Mouse (Mus musculus): ENCODE results near the gene Tchhl1. TPM values are rescaled to one million over a fixed set of nuclear protein-coding genes. Genes with fewer than 3 reads are reported as not detected.

Tchhl1 gene
- polyA plus RNA-seq (2012; rRNA removed) (not detected in 2 replicates), polyA plus RNA-seq (2014; fragmentation: Nextera tagmentation; extraction: Ambion mirVana) (not detected in 2 replicates)

GRCm38 (mm10) chr3:93468561-93468960 lies at the start of gene Tchhl1:
Gene Tchhl1, plus strand, starts transcription at chr3:93468754.
- Histone ChIP-seq H3K27ac (no peak within 1 kb of the TSS), H3K4me2 (ENCODE audit: low read depth) (no peak within 1 kb of the TSS), H3K9me3 (ENCODE audit: control insufficient read depth, low read length) (no peaks in the 10 kb centered on the region), H3K4me3 (ENCODE audit: insufficient read depth in 1 of 2, low read depth in 2 of 2, low read length in 2 of 2) (no peak within 1 kb of the TSS), H3K9ac (replicated peaks) (no peak within 1 kb of the TSS), H3K36me3 (replicated peaks; ENCODE audit: control insufficient read depth, insufficient read depth, low read depth) (no peaks in the 10 kb centered on the region), H3K4me1 (replicated peaks; ENCODE audit: control insufficient read depth in 2 of 2, insufficient read depth in 2 of 2, low read length in 1 of 2) (peaks cover 0 to 3% of the 10 kb centered on the region in 2 experiments; a peak in 1 of 4 replicates), H3K27me3 (ENCODE audit: control insufficient read depth, insufficient read depth, low read length) (no peaks in the 10 kb centered on the region)
- WGBS (ENCODE audit: insufficient replicate concordance) = 38% methylated on average over 5 of the region's 5 CpGs
- DNase-seq (ENCODE audit: low read depth in 3 of 3, low spot score in 3 of 3) = no peak
- TF ChIP-seq CTCF (IDR thresholded peaks at IDR 0.05; ENCODE audit: low read depth) (no peak), EP300 (IDR thresholded peaks at IDR 0.05; ENCODE audit: low read depth) (no peak)
- no peak for ATAC-seq (ENCODE audit: insufficient read depth)

GRCm38 (mm10) chr3:93431673-93432072 lies 36.9 kb upstream of the Tchhl1 start:
- Histone ChIP-seq H3K4me3 (ENCODE audit: insufficient read depth in 1 of 2, low read depth in 2 of 2, low read length in 2 of 2) (no peak overlapping the region), H3K9me3 (ENCODE audit: control insufficient read depth, low read length) (no peaks in the 10 kb centered on the region), H3K36me3 (replicated peaks; ENCODE audit: control insufficient read depth, insufficient read depth, low read depth) (no peaks in the 10 kb centered on the region), H3K27me3 (ENCODE audit: control insufficient read depth, insufficient read depth, low read length) (no peaks in the 10 kb centered on the region), H3K4me2 (ENCODE audit: low read depth) (no peak overlapping the region), H3K9ac (replicated peaks) (no peak overlapping the region), H3K4me1 (replicated peaks; ENCODE audit: control insufficient read depth in 2 of 2, insufficient read depth in 2 of 2, low read length in 1 of 2) (no peaks in the 10 kb centered on the region), H3K27ac (no peak overlapping the region)
- WGBS (ENCODE audit: insufficient replicate concordance) = 51% methylated on average over 3 of the region's 3 CpGs
- no peak for DNase-seq (ENCODE audit: low read depth in 3 of 3, low spot score in 3 of 3)
- no peak for ATAC-seq (ENCODE audit: insufficient read depth)
- TF ChIP-seq EP300 (IDR thresholded peaks at IDR 0.05; ENCODE audit: low read depth) = no peak
- TF ChIP-seq CTCF (IDR thresholded peaks at IDR 0.05; ENCODE audit: low read depth) = no peak

GRCm38 (mm10) chr3:93442030-93442429 lies 26.5 kb upstream of the Tchhl1 start, which contains the start of gene Tchh:
Gene Tchh, plus strand, starts transcription at chr3:93442330.
- Histone ChIP-seq H3K36me3 (replicated peaks; ENCODE audit: control insufficient read depth, insufficient read depth, low read depth) (no peaks in the 10 kb centered on the region), H3K9ac (replicated peaks) (no peak within 1 kb of the TSS), H3K4me1 (replicated peaks; ENCODE audit: control insufficient read depth in 2 of 2, insufficient read depth in 2 of 2, low read length in 1 of 2) (no peaks in the 10 kb centered on the region), H3K4me2 (ENCODE audit: low read depth) (no peak within 1 kb of the TSS), H3K27ac (no peak within 1 kb of the TSS), H3K9me3 (ENCODE audit: control insufficient read depth, low read length) (no peaks in the 10 kb centered on the region), H3K27me3 (ENCODE audit: control insufficient read depth, insufficient read depth, low read length) (peaks cover 49% of the 10 kb centered on the region), H3K4me3 (ENCODE audit: insufficient read depth in 1 of 2, low read depth in 2 of 2, low read length in 2 of 2) (no peak within 1 kb of the TSS)
- ATAC-seq (ENCODE audit: insufficient read depth) (no peak), DNase-seq (ENCODE audit: low read depth in 3 of 3, low spot score in 3 of 3) (no peak)
- WGBS (ENCODE audit: insufficient replicate concordance) = 62% methylated on average over 1 of the region's 1 CpGs
- TF ChIP-seq EP300 (IDR thresholded peaks at IDR 0.05; ENCODE audit: low read depth) = no peak
- TF ChIP-seq CTCF (IDR thresholded peaks at IDR 0.05; ENCODE audit: low read depth) = no peak

- Histone ChIP-seq H3K27me3 (ENCODE audit: control insufficient read depth, insufficient read depth, low read length) (peaks cover 59% of the 10 kb centered on the region), H3K9ac (replicated peaks) (no peak overlapping the region)
Observed at GRCm38 (mm10) chr3:93443501-93444101, 25.0 kb upstream of the Tchhl1 start.

GRCm38 (mm10) chr3:93444343-93445164 lies 24.0 kb upstream of the Tchhl1 start:
- H3K4me3 ChIP-seq (ENCODE audit: insufficient read depth in 1 of 2, low read depth in 2 of 2, low read length in 2 of 2) = peak overlapping the region; percentile 34 to 47
- TF ChIP-seq CTCF (IDR thresholded peaks at IDR 0.05; ENCODE audit: low read depth) (no peak), EP300 (IDR thresholded peaks at IDR 0.05; ENCODE audit: low read depth) (no peak)
- no peaks in the 10 kb centered on the region for H3K9me3 ChIP-seq (ENCODE audit: control insufficient read depth, low read length)
- 0 out of 2 replicates have a peak, but pooled peaks have one; percentile 31 for ATAC-seq (ENCODE audit: insufficient read depth)
- no peaks in the 10 kb centered on the region for H3K36me3 ChIP-seq (replicated peaks; ENCODE audit: control insufficient read depth, insufficient read depth, low read depth)
- no peak for DNase-seq (ENCODE audit: low read depth in 3 of 3, low spot score in 3 of 3)
- H3K4me2 ChIP-seq (ENCODE audit: low read depth) = peak overlapping the region; percentile 44
- no peaks in the 10 kb centered on the region for H3K4me1 ChIP-seq (replicated peaks; ENCODE audit: control insufficient read depth in 2 of 2, insufficient read depth in 2 of 2, low read length in 1 of 2)
- no peak overlapping the region for H3K27ac ChIP-seq
- under 1% methylated on average over 56 of the region's 56 CpGs for WGBS (ENCODE audit: insufficient replicate concordance)
- no peak overlapping the region for H3K9ac ChIP-seq (replicated peaks)
- peaks cover 59% of the 10 kb centered on the region for H3K27me3 ChIP-seq (ENCODE audit: control insufficient read depth, insufficient read depth, low read length)

More at GRCm38 (mm10) chr3:93443501-93444101, 25.0 kb upstream of the Tchhl1 start:
- WGBS (ENCODE audit: insufficient replicate concordance) = under 1% methylated on average over 38 of the region's 38 CpGs
- H3K27ac ChIP-seq = no peak overlapping the region
- peak overlapping the region; percentile 18 to 34; a peak in 2 of 4 replicates for H3K4me3 ChIP-seq (ENCODE audit: insufficient read depth in 1 of 2, low read depth in 2 of 2, low read length in 2 of 2)
- TF ChIP-seq EP300 (IDR thresholded peaks at IDR 0.05; ENCODE audit: low read depth) = no peak
- TF ChIP-seq CTCF (IDR thresholded peaks at IDR 0.05; ENCODE audit: low read depth) = no peak
- DNase-seq (ENCODE audit: low read depth in 3 of 3, low spot score in 3 of 3) (no peak), ATAC-seq (ENCODE audit: insufficient read depth) (no peak)
- H3K9me3 ChIP-seq (ENCODE audit: control insufficient read depth, low read length) = no peaks in the 10 kb centered on the region
- H3K4me1 ChIP-seq (replicated peaks; ENCODE audit: control insufficient read depth in 2 of 2, insufficient read depth in 2 of 2, low read length in 1 of 2) = no peaks in the 10 kb centered on the region
- peak overlapping the region; percentile 44 for H3K4me2 ChIP-seq (ENCODE audit: low read depth)
- no peaks in the 10 kb centered on the region for H3K36me3 ChIP-seq (replicated peaks; ENCODE audit: control insufficient read depth, insufficient read depth, low read depth)

All from liver, embryonic 14.5 days (tissue).